Mouse (Mus musculus): ENCODE data around the gene Atg7. TPM values are rescaled to one million over a fixed set of nuclear protein-coding genes. Genes with fewer than 3 reads are reported as not detected.

Gene Atg7
- total and polyA plus RNA-seq, 3 experiments = 11.1 to 15.7 (median 14.8) TPM

- Histone ChIP-seq H3K9ac (ENCODE audit: insufficient read depth, low read depth) (no peak overlapping the region), H3K27ac (ENCODE audit: insufficient read depth, low read depth) (no peak overlapping the region), H3K79me2 (replicated peaks; ENCODE audit: control insufficient read depth, extremely low read depth, insufficient read depth, poor library complexity, severe bottlenecking) (no peaks in the 10 kb centered on the region), H3K9me3 (replicated peaks; ENCODE audit: low read length) (no peaks in the 10 kb centered on the region), H3K4me2 (ENCODE audit: insufficient read depth, low read depth, poor library complexity, severe bottlenecking) (no peak overlapping the region), H3K4me3 (replicated peaks in 1 of 3; ENCODE audit: low read depth in 2 of 3, low read length in 2 of 3, poor library complexity in 1 of 3) (no peak overlapping the region), H3K27me3 (replicated peaks) (no peaks in the 10 kb centered on the region), H3K4me1 (ENCODE audit: control insufficient read depth in 1 of 2, insufficient read depth in 2 of 2) (peaks cover 16 to 52% of the 10 kb centered on the region in 2 experiments), H3K36me3 (replicated peaks in 1 of 2; ENCODE audit: control insufficient read depth in 1 of 2, insufficient read depth in 1 of 2, low read length in 1 of 2) (peaks cover 0 to 5% of the 10 kb centered on the region in 2 experiments)
- no peak for TF ChIP-seq MEF2A (IDR thresholded peaks at IDR 0.05; ENCODE audit: borderline replicate concordance, low read depth, low read length)
- no peak for TF ChIP-seq CHD2 (IDR thresholded peaks at IDR 0.05; ENCODE audit: low read length)
- TF ChIP-seq ETS1 (conservative IDR thresholded peaks at IDR 0.05; ENCODE audit: low read depth, low read length) = no peak
- no peak for TF ChIP-seq MAZ (IDR thresholded peaks at IDR 0.05; ENCODE audit: low read depth, low read length)
- no peak for TF ChIP-seq E2F4 (IDR thresholded peaks at IDR 0.05; ENCODE audit: insufficient replicate concordance, low read depth, low read length)
- TF ChIP-seq MAFK (IDR thresholded peaks at IDR 0.05; ENCODE audit: insufficient replicate concordance, low read length) = no peak
- TF ChIP-seq SIN3A (IDR thresholded peaks at IDR 0.05; ENCODE audit: low read length) = no peak
- no peak for TF ChIP-seq ELF1 (IDR thresholded peaks at IDR 0.05; ENCODE audit: low read depth, low read length)
- TF ChIP-seq MAX (IDR thresholded peaks at IDR 0.05; ENCODE audit: low read length) = no peak
- no peak for TF ChIP-seq USF1 (IDR thresholded peaks at IDR 0.05; ENCODE audit: low read depth, low read length)
- TF ChIP-seq TCF12 (IDR thresholded peaks at IDR 0.05; ENCODE audit: low read depth, low read length) = no peak
- no peak for TF ChIP-seq RCOR1 (conservative IDR thresholded peaks at IDR 0.05; ENCODE audit: low read depth, low read length)
- no peak for TF ChIP-seq EP300 (IDR thresholded peaks at IDR 0.05; ENCODE audit: low read length)
- no peak for TF ChIP-seq NRF1 (IDR thresholded peaks at IDR 0.05; ENCODE audit: low read depth, low read length)
- TF ChIP-seq UBTF (IDR thresholded peaks at IDR 0.05; ENCODE audit: low read depth, low read length) = no peak
- TF ChIP-seq ZC3H11A (IDR thresholded peaks at IDR 0.05; ENCODE audit: low read depth, low read length) = no peak
- TF ChIP-seq RAD21 (IDR thresholded peaks at IDR 0.05; ENCODE audit: low read depth, low read length) = no peak
- TF ChIP-seq ZNF384 (IDR thresholded peaks at IDR 0.05; ENCODE audit: low read depth, low read length) = no peak
- no peak for TF ChIP-seq JUND (conservative IDR thresholded peaks at IDR 0.05; ENCODE audit: low read depth, low read length)
- no peak for TF ChIP-seq ZKSCAN1 (IDR thresholded peaks at IDR 0.05; ENCODE audit: borderline replicate concordance, low read depth, low read length)
- in situ Hi-C loops (cut with MboI; ENCODE audit: low pct_ligation_motif_present, low pct_unique_long_range_greater_than_20kb, low sequenced_read_pairs) (no loop called here), dilution Hi-C loops (cut with MboI; ENCODE audit: extremely low pct_ligation_motif_present, extremely low pct_unique_long_range_greater_than_20kb, low sequenced_read_pairs) (no loop called here)
- DNase-seq (ENCODE audit: extremely low read depth) = no peak
Observed at GRCm38 (mm10) chr6:114794706-114795105, 151.8 kb downstream of the Atg7 start.

GRCm38 (mm10) chr6:114795706-114796325 is 152.9 kb downstream of the Atg7 start:
- dilution Hi-C loops (cut with MboI; ENCODE audit: extremely low pct_ligation_motif_present, extremely low pct_unique_long_range_greater_than_20kb, low sequenced_read_pairs) (no loop called here), in situ Hi-C loops (cut with MboI; ENCODE audit: low pct_ligation_motif_present, low pct_unique_long_range_greater_than_20kb, low sequenced_read_pairs) (no loop called here)
- H3K36me3 ChIP-seq (replicated peaks in 1 of 2; ENCODE audit: control insufficient read depth in 1 of 2, insufficient read depth in 1 of 2, low read length in 1 of 2) = peaks cover 0 to 5% of the 10 kb centered on the region in 2 experiments
- no peak overlapping the region for H3K9ac ChIP-seq (ENCODE audit: insufficient read depth, low read depth)
- H3K4me3 ChIP-seq (replicated peaks in 1 of 3; ENCODE audit: low read depth in 2 of 3, low read length in 2 of 3, poor library complexity in 1 of 3) = no peak overlapping the region
- H3K27me3 ChIP-seq (replicated peaks) = no peaks in the 10 kb centered on the region
- DNase-seq (ENCODE audit: extremely low read depth) = no peak
- H3K79me2 ChIP-seq (replicated peaks; ENCODE audit: control insufficient read depth, extremely low read depth, insufficient read depth, poor library complexity, severe bottlenecking) = no peaks in the 10 kb centered on the region
- H3K27ac ChIP-seq (ENCODE audit: insufficient read depth, low read depth) = no peak overlapping the region
- no peaks in the 10 kb centered on the region for H3K9me3 ChIP-seq (replicated peaks; ENCODE audit: low read length)
- peaks cover 19 to 51% of the 10 kb centered on the region in 2 experiments for H3K4me1 ChIP-seq (ENCODE audit: control insufficient read depth in 1 of 2, insufficient read depth in 2 of 2)
- TF ChIP-seq ZKSCAN1 (IDR thresholded peaks at IDR 0.05; ENCODE audit: borderline replicate concordance, low read depth, low read length) (no peak), UBTF (IDR thresholded peaks at IDR 0.05; ENCODE audit: low read depth, low read length) (no peak), RAD21 (IDR thresholded peaks at IDR 0.05; ENCODE audit: low read depth, low read length) (no peak), USF2 (conservative IDR thresholded peaks at IDR 0.05; ENCODE audit: low read depth, low read length) (no peak), PAX5 (IDR thresholded peaks at IDR 0.05; ENCODE audit: low read length) (no peak), NELFE (IDR thresholded peaks at IDR 0.05; ENCODE audit: low read depth, low read length) (no peak), HCFC1 (IDR thresholded peaks at IDR 0.05; ENCODE audit: low read depth, low read length) (no peak), MYC (IDR thresholded peaks at IDR 0.05; ENCODE audit: low read depth, low read length) (no peak)
- no peak overlapping the region for H3K4me2 ChIP-seq (ENCODE audit: insufficient read depth, low read depth, poor library complexity, severe bottlenecking)
